Mouse (Mus musculus) neural tube, embryonic 13.5 days (tissue): Measurements from ENCODE around the gene Nup50. TPM values are rescaled to one million over a fixed set of nuclear protein-coding genes. Genes with fewer than 3 reads are reported as not detected.
A peak's percentile ranks its signal among the peaks of the same experiment; 100 is the strongest.

Experiments used
- ATAC-seq: fragments of 200-750 bp; cut with Nextera tagmentation; 2 replicates; pipeline ENCODE4 v1.8.0; 2017; ENCODE audit warnings: low read depth, mild to moderate bottlenecking, moderate TSS enrichment, moderate library complexity
- H3K27ac ChIP-seq: fragments of 300-500 bp; sonication (generic); replicated peaks from 2 replicates; pipeline ENCODE4 v1.5.1; 2015; ENCODE audit warnings: moderate library complexity, mild to moderate bottlenecking, inconsistent platforms
- H3K27me3 ChIP-seq: fragments of 300-500 bp; sonication (generic); 2 replicates; pipeline ENCODE4 v1.6.1; 2015; ENCODE audit warnings: mild to moderate bottlenecking, inconsistent platforms
- H3K36me3 ChIP-seq: fragments of 300-500 bp; sonication (generic); 2 replicates; pipeline ENCODE4 v1.6.1; 2015; ENCODE audit warnings: mild to moderate bottlenecking, inconsistent platforms
- H3K4me1 ChIP-seq: fragments of 300-500 bp; sonication (generic); replicated peaks from 2 replicates; pipeline ENCODE4 v1.6.1; 2015; ENCODE audit warnings: inconsistent platforms
- H3K4me2 ChIP-seq: fragments of 300-500 bp; sonication (generic); 2 replicates; pipeline ENCODE4 v1.6.1; 2015; ENCODE audit warnings: inconsistent platforms, mild to moderate bottlenecking, moderate library complexity
- H3K4me3 ChIP-seq: fragments of 300-500 bp; sonication (generic); 2 replicates; pipeline ENCODE4 v1.5.1; 2015; ENCODE audit warnings: mild to moderate bottlenecking, inconsistent platforms
- H3K9ac ChIP-seq: fragments of 300-500 bp; sonication (generic); 2 replicates; pipeline ENCODE4 v1.6.1; 2015; ENCODE audit warnings: moderate library complexity, mild to moderate bottlenecking, inconsistent platforms
- H3K9me3 ChIP-seq: fragments of 300-500 bp; sonication (generic); 2 replicates; pipeline ENCODE4 v1.6.1; 2016; ENCODE audit warnings: inconsistent platforms
- WGBS: fragments of 180-500 bp; shearing (Covaris S2); methylation state at CpG from one replicate; pipeline ENCODE4 v1.1.7; 2015; 5-methylcytosine and 5-hydroxymethylcytosine counted together
- polyA plus RNA-seq: library from polyadenylated mRNA; unstranded; fragments of >200 nt; fragmentation: Nextera tagmentation; extraction: Ambion mirVana; gene quantifications from 2 replicates; pipeline ENCODE4 v1.2.1, GENCODE M21; 2015

The Nup50 gene
- polyA plus RNA-seq, 1 experiment from 2014 or later: 27.4 TPM

DNA sequence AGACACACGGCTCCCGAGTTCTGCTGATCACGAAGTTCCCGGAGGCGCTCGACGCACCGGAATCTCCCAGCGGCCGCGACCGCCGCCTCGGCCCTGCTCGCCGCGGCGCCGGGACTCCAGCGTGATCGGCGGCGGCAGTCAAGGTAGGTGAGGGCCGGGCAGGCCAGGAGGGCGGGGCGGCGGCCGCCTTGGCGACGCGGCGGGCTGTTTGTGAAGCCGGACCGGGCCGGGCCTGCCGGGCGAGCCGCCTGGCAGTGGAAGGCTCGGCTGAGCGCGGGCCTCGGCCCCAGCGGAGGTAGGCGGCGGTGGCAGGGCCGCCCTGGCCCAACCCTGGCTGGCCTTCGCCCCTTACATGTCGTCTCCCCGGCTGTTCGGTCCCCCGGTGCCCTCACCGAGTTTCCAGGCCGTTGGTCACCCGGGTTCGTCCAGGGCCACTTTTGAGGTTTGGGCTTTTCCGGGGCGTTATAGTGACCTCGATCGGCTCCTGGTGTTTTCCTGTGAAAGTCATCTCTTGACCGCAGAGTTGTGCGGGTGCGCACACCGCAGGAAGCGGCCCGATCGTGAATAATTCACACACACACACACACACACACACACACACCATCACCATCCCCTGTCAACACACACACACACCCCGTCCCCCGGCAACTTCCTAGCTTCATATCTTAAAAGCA lies 434 bp downstream of the Nup50 start:
- peak; percentile 73 for ATAC-seq
- H3K36me3 ChIP-seq: peaks cover 14% of the 10 kb centered on the region
- peak overlapping the region; percentile 93 for H3K4me2 ChIP-seq
- peak overlapping the region; percentile 98 for H3K9ac ChIP-seq
- no peaks in the 10 kb centered on the region for H3K9me3 ChIP-seq
- under 1% methylated on average over 65 of the region's 68 CpGs for WGBS
- peak overlapping the region; percentile 97 for H3K27ac ChIP-seq
- peak overlapping the region; percentile 97 for H3K4me3 ChIP-seq
- peaks cover 33% of the 10 kb centered on the region for H3K4me1 ChIP-seq
- no peaks in the 10 kb centered on the region for H3K27me3 ChIP-seq

DNA sequence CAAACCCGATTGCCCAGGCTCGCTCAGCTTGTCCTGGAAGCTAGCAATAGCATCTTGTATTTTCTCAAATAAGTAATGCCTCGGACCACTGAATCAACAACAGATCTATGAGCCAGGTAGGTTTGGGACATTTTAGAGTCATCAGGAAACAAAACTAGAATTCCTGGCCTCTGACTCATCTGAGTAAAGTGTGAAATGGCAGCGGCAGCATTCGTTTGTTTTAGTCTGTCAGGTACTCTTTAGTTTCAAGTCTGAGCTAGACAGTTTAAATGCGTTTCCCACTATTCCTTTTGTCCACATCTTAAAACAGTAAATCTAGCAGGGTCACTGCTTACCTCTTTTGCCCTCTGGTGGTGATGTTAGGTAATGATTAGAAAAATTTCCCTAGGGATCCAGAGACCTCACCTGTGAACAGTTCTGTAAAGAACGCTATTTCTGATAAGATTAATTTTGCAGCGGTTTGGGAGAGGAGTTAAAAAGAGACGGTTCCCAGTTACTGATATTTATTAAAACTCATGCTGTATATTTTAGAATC lies 1.6 kb downstream of the Nup50 start:
- no peaks in the 10 kb centered on the region for H3K9me3 ChIP-seq
- H3K27me3 ChIP-seq: no peaks in the 10 kb centered on the region
- peak overlapping the region; percentile 98 for H3K9ac ChIP-seq
- no peak for ATAC-seq
- 0 out of 2 replicates have a peak overlapping the region, but pooled peaks have one; percentile 7 for H3K27ac ChIP-seq
- peak overlapping the region; percentile 97 for H3K4me3 ChIP-seq
- H3K4me1 ChIP-seq: peaks cover 33% of the 10 kb centered on the region
- 21% methylated on average over 9 of the region's 9 CpGs for WGBS
- peak overlapping the region; percentile 93 for H3K4me2 ChIP-seq
- peaks cover 26% of the 10 kb centered on the region for H3K36me3 ChIP-seq

DNA sequence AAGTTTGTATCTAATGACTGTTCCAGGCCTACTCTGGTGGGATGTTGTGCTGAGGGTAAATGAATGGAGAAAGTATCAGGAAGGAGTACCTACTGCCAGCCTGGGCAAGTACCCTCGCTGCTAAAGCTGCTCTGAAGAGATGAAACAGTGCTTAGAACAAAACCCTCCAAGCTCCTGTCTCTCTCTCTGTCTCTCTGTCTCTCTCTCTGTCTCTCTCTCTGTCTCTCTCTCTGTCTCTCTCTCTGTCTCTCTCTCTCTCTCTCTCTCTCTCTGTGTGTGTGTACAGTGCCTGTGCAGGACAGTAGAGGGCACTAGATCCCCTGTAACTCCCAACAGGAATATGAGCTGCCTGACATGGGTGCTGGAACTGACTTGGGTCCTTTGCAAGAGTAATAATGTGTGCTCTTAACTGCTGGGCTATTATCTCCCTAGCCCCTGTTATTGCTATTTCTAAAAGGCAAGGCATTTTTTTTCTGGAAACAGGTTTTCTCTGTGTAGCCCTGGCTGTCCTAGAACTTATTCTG lies 2.3 kb downstream of the Nup50 start:
- Histone ChIP-seq H3K4me1 (peaks cover 33% of the 10 kb centered on the region), H3K27ac (no peak overlapping the region), H3K9ac (peak overlapping the region; percentile 51; the same call in 1 of the 2 replicates), H3K36me3 (peaks cover 33% of the 10 kb centered on the region), H3K27me3 (no peaks in the 10 kb centered on the region), H3K9me3 (no peaks in the 10 kb centered on the region), H3K4me3 (peak overlapping the region; percentile 97; the same call in 1 of the 2 replicates), H3K4me2 (peak overlapping the region; percentile 93)
- no peak for ATAC-seq
- 76% methylated on average over 1 of the region's 1 CpGs for WGBS

DNA sequence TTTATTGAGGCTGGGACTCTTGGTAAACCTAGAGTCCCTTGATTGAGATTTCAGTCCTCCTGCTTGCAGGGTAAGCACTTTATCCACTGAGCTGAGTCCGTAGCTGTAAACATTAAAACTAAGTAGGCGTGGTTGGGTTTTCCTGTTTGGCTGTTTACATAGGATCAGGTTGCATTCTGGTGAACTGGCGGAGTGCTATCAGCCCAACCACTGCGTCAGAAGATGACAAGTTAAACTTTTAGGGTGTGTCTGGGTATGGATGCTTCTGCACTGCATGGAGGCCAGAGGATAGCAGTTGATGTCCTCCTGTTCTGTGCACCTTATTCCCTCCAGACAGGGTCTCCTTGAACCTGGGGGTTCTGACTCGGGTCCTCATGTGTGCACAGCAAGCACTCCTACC lies 9.1 kb downstream of the Nup50 start:
- ATAC-seq: no peak
- WGBS: 75% methylated on average over 5 of the region's 5 CpGs

DNA sequence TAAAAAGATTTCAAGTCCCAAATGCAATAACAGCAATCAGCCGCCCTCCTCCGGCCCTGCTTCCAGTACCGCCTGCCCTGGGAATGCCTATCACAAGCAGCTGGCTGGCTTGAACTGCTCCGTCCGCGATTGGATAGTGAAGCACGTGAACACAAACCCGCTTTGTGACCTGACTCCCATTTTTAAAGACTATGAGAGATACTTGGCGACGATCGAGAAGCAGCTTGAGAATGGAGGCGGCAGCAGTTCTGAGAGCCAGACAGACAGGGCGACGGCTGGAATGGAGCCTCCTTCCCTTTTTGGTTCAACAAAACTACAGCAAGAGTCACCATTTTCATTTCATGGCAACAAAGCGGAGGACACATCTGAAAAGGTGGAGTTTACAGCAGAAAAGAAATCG lies 11.7 kb downstream of the Nup50 start:
- Histone ChIP-seq H3K4me2 (no peak overlapping the region), H3K4me1 (no peaks in the 10 kb centered on the region), H3K27me3 (no peaks in the 10 kb centered on the region), H3K9ac (no peak overlapping the region), H3K4me3 (no peak overlapping the region), H3K9me3 (no peaks in the 10 kb centered on the region), H3K36me3 (peaks cover 100% of the 10 kb centered on the region), H3K27ac (no peak overlapping the region)
- 88% methylated on average over 16 of the region's 16 CpGs for WGBS
- no peak for ATAC-seq

More for the DNA sequence above, 9.1 kb downstream of the Nup50 start:
- H3K4me2 ChIP-seq: no peak overlapping the region
- no peak overlapping the region for H3K9ac ChIP-seq
- no peaks in the 10 kb centered on the region for H3K27me3 ChIP-seq
- H3K4me3 ChIP-seq: no peak overlapping the region
- H3K36me3 ChIP-seq: peaks cover 99% of the 10 kb centered on the region
- H3K9me3 ChIP-seq: no peaks in the 10 kb centered on the region
- H3K4me1 ChIP-seq: no peaks in the 10 kb centered on the region
- H3K27ac ChIP-seq: no peak overlapping the region

DNA sequence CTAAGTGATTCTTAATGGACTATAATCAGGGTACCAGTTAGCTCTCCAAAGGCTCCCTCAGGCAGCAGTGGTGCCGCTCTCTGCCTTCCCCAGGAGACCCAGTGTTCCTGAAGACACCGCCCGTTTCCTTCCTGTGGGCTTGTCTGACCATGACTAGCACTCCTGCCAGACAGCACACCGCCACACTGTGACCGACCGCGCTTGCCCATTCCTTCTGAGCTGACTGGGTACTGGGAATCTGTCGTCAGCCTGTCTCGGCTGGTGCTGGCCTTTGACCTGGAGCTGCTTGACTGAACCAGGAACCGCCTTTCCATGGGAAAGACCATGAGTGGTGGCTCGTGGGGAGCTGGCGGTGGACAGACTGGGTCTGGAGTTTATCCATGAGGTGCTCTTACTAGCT lies 16.9 kb downstream of the Nup50 start:
- Histone ChIP-seq H3K27me3 (no peaks in the 10 kb centered on the region), H3K4me3 (no peak overlapping the region), H3K9me3 (no peaks in the 10 kb centered on the region), H3K9ac (no peak overlapping the region), H3K4me2 (no peak overlapping the region), H3K4me1 (no peaks in the 10 kb centered on the region), H3K27ac (no peak overlapping the region), H3K36me3 (peaks cover 74% of the 10 kb centered on the region)
- ATAC-seq: no peak
- 75% methylated on average over 12 of the region's 12 CpGs for WGBS

DNA sequence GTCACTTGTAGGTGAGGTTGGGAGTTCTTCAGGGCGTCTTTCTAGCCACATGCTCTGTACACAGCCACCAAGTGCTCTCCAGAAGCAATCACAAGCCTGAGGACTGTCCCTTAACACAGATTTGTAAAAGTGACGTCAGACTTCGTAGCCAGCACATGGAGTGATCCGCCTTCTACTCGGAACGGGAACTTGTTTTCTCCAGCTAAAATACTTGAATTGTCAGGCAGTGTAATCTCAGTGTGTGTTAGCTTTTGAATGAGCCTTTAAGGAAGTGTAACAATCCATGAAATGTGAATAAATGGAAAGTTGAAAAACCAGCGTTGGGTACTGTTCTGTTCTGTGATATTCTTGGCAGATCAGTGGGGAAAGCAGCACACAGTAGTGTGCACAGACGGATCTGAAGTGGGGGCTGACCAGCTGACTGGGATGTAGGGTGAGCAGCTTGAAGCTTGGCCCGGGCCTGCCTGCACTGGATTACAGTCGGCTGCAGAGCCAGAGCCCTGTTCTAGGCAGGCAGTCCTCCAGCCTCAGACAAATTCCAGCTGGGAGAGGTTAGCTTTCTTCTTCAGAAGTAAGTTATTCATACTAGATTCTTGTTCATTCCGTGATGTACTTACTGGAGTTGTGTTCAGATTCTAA lies 19.6 kb downstream of the Nup50 start:
- H3K9me3 ChIP-seq: no peaks in the 10 kb centered on the region
- no peak overlapping the region for H3K4me3 ChIP-seq
- H3K9ac ChIP-seq: no peak overlapping the region
- no peaks in the 10 kb centered on the region for H3K27me3 ChIP-seq
- no peaks in the 10 kb centered on the region for H3K4me1 ChIP-seq
- WGBS: 72% methylated on average over 11 of the region's 11 CpGs
- ATAC-seq: no peak
- no peak overlapping the region for H3K27ac ChIP-seq
- no peak overlapping the region for H3K4me2 ChIP-seq
- H3K36me3 ChIP-seq: peaks cover 63% of the 10 kb centered on the region

DNA sequence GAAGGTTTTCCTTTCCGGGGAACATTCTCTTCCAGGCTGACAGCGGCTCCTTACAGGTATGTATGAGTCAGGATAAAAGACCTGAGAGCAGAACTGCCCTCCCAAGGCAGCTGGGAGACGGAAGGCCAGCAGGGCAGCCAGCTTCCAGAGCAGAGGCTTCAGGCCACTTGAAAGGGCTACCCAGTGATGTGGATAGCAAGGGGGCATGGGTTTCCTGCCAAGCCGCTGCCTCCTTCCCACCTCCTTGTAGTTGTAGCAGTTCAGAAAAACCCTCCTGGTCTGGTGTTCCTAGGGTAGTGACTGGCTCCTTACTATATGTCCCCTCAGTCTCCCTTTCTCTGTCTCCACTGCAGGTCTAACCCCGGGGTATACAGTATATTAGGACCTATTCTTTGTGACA lies 21.1 kb downstream of the Nup50 start:
- no peak overlapping the region for H3K4me3 ChIP-seq
- no peak overlapping the region for H3K27ac ChIP-seq
- peaks cover 63% of the 10 kb centered on the region for H3K36me3 ChIP-seq
- no peaks in the 10 kb centered on the region for H3K9me3 ChIP-seq
- no peak for ATAC-seq
- no peaks in the 10 kb centered on the region for H3K4me1 ChIP-seq
- no peaks in the 10 kb centered on the region for H3K27me3 ChIP-seq
- H3K4me2 ChIP-seq: no peak overlapping the region
- WGBS: 86% methylated on average over 5 of the region's 5 CpGs
- no peak overlapping the region for H3K9ac ChIP-seq

DNA sequence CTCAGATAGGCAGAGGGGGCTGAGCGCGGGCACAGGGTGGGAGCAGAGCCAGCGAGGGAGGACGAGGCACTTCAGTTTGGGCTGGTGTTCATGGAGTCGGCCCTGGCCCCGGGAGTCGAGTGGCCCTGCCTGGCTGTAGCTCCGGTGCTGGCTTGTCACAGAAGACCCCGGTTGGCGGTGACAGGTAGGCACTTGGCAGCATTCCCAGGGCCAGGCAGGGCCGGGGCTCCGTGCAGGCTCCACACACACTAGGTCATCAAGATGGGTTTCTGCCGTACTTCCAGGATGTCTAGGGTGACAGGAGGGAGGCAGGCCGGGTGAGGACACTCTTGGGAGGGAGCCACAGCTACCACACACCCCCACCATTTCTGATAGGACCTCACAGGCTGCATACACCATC lies 25.8 kb downstream of the Nup50 start:
- Histone ChIP-seq H3K27me3 (no peaks in the 10 kb centered on the region), H3K9me3 (no peaks in the 10 kb centered on the region), H3K27ac (no peak overlapping the region), H3K4me3 (no peak overlapping the region), H3K4me2 (no peak overlapping the region), H3K4me1 (no peaks in the 10 kb centered on the region), H3K9ac (no peak overlapping the region), H3K36me3 (peaks cover 78% of the 10 kb centered on the region)
- no peak for ATAC-seq
- WGBS: 91% methylated on average over 14 of the region's 14 CpGs

DNA sequence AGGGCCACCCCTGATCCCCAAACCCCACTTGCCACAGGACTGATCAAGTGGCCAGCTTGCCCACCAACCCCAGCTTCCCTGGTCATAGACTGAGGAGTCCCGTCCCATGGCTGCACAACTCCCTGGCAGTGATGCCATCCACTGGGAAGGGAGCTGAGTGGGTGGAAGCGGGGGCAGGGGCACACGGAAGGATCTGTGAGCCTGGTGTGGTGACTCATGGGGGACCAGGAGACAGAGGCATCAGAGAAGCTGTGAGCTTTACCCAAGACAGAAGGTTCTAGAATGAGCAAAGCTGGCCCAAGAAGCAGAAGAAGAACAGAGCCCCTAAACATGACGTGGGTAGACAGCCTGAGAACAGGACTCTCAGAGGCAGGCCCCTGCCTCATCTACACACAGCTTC lies 26.8 kb downstream of the Nup50 start:
- Histone ChIP-seq H3K9me3 (no peaks in the 10 kb centered on the region), H3K27ac (no peak overlapping the region), H3K4me3 (no peak overlapping the region), H3K27me3 (no peaks in the 10 kb centered on the region), H3K9ac (no peak overlapping the region), H3K4me1 (no peaks in the 10 kb centered on the region), H3K4me2 (no peak overlapping the region), H3K36me3 (peaks cover 89% of the 10 kb centered on the region)
- ATAC-seq: no peak
- WGBS: 92% methylated on average over 4 of the region's 4 CpGs

DNA sequence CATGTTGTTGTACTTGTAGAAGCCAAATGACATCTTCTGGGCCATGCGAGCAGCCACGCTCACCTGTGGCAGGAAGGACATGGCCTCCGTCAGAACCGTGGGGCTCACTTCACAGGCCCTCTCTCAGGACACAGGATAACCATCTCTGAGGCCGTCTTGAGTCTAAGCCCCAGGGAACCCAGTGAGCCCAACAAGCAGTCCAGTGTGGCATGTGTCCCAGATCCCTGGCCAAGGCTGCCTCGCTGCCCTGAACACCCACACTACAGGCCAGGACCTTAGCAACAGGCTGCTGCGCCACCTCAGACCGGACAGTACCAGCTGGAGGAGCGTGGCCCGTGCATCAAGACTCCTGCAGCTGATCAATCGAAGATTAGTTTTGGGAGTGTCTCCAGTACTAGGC lies 30.0 kb downstream of the Nup50 start:
- Histone ChIP-seq H3K4me3 (no peak overlapping the region), H3K27me3 (no peaks in the 10 kb centered on the region), H3K4me1 (peaks cover 10% of the 10 kb centered on the region), H3K9ac (no peak overlapping the region), H3K27ac (no peak overlapping the region), H3K36me3 (peaks cover 98% of the 10 kb centered on the region), H3K4me2 (no peak overlapping the region), H3K9me3 (no peaks in the 10 kb centered on the region)
- no peak for ATAC-seq
- 94% methylated on average over 11 of the region's 11 CpGs for WGBS

DNA sequence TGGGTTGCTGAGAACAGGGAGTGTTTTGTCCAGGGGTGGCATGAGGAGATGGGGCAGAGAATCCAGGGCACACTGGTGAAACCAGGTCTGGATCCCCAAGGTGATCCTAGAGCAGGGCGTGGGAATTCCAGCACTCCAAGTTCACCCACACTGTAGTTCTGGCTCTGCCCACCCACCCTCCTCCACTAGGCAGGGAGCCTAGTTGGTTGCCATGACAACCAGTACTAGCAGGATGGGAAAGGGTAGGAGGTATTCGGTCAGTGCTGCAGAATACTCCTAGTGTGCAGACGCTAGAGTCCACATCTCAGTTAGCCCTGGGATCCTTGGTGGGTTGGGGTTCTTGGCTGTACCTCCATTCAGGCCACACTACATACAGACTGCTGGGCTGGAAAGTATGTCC lies 34.6 kb downstream of the Nup50 start:
- no peak overlapping the region for H3K4me3 ChIP-seq
- H3K27ac ChIP-seq: no peak overlapping the region; the same call in 1 of the 2 replicates
- H3K36me3 ChIP-seq: peaks cover 61% of the 10 kb centered on the region
- H3K9ac ChIP-seq: no peak overlapping the region
- H3K27me3 ChIP-seq: no peaks in the 10 kb centered on the region
- H3K4me2 ChIP-seq: no peak overlapping the region
- peaks cover 51% of the 10 kb centered on the region for H3K4me1 ChIP-seq
- no peaks in the 10 kb centered on the region for H3K9me3 ChIP-seq
- 22% methylated on average over 3 of the region's 3 CpGs for WGBS
- peak; percentile 68 for ATAC-seq
